Mouse (Mus musculus) thymus, adult 2 months (tissue): ENCODE data around the gene Gm42715.

Experiments
- CTCF ChIP-seq: fragments of 200-500 bp; IDR thresholded peaks from 2 replicates; pipeline ENCODE4 v1.5.1; 2012; ENCODE audit warnings: mild to moderate bottlenecking, control low read depth, low read length, moderate library complexity, borderline replicate concordance; ENCODE audit not compliant: control insufficient read depth, poor library complexity, insufficient read depth; ENCODE audit errors: extremely low read depth
- POLR2A ChIP-seq: fragments of 200-500 bp; IDR thresholded peaks from 2 replicates; pipeline ENCODE4 v1.6.1; 2012; ENCODE audit warnings: mild to moderate bottlenecking, low read length, control low read depth, moderate library complexity; ENCODE audit not compliant: control insufficient read depth, poor library complexity, insufficient read depth; ENCODE audit errors: extremely low read depth

DNA sequence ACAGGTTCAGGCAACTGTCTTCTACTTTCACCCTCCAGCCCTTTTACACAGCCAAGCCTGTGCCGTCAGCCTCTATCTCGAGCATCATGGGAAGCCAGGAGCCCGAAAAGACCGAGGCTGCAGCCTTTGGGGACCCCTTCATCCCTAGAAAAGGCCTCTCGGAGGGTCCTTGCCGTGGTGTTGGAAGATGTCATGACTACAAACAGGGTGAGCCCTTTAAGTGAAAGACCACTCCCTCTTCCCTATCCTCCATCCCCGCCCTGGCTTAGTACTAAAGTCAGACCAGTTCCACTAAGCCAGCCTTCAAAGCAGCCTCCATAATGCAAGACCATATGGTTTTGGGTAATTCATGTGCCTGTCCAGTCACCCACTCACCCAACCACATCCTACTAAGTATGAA is 47.3 kb upstream of the Gm42715 start:
- no peak for TF ChIP-seq CTCF
- no peak for TF ChIP-seq POLR2A
